Mouse (Mus musculus) granulocyte monocyte progenitor cell, adult 5-6 weeks (primary cell): ENCODE results near the gene Fkbp10. TPM values are rescaled to one million over a fixed set of nuclear protein-coding genes. Genes with fewer than 3 reads are reported as not detected.
A peak's percentile ranks its signal among the peaks of the same experiment; 100 is the strongest.

Experiments
- ATAC-seq: replicated peaks from 2 replicates; pipeline ENCODE4 v1.8.0; 2016; ENCODE audit warnings: mild to moderate bottlenecking, moderate TSS enrichment, inconsistent platforms; ENCODE audit not compliant: poor library complexity, severe bottlenecking
- total RNA-seq, 2 experiments: library from RNA; stranded (forward) in 1 of 2; stranded (reverse) in 1 of 2; fragments of 200-712, 200-1000 nt in 1 of 2; fragments of >200 nt in 1 of 2; fragmentation: Nextera tagmentation in 1 of 2; gene quantifications; 2 replicates each; pipeline ENCODE4 v1.2.3; 2014 to 2017

The Fkbp10 gene
- total RNA-seq, 2 experiments from 2014 or later: not detected

DNA sequence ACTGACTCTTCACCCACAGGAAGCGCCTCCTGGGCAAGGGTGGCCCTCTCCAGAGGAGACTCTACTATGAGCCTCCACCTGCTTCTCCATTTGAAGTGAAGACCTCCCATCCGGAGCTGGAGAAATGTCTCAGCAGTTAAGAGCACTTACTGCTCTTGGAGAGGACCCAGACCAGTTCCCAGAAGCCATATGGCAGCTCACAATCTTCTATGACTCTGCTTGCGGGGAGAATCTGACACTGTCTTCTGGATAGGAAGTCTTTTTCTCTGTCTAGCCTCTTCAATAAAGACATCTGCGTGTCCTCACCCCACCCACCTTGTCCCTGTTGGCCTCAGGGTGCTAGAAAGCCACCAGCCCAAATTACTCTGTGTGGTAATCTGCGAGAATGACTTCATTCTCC, 22.5 kb upstream of the Fkbp10 start:
- ATAC-seq: no peak

DNA sequence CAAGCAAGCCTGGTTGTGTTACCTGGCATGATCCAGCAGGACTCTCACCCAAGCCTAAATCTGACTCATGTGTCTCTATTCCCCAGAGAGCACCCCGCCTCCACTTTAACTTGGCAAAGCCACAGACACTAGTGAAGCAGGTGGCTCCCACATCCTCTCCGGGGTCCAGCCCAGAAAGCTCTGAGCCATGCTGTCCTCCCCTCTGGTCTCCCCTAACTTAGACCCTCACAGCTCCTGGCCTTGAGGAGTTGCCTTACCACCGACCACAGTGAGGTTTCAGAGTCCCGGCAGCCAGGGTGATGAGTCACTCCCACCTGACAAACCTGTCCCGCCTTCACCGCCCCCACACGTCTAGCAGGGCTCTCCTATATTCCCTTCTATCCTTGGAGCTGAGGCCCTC, 21.8 kb upstream of the Fkbp10 start:
- no peak for ATAC-seq

DNA sequence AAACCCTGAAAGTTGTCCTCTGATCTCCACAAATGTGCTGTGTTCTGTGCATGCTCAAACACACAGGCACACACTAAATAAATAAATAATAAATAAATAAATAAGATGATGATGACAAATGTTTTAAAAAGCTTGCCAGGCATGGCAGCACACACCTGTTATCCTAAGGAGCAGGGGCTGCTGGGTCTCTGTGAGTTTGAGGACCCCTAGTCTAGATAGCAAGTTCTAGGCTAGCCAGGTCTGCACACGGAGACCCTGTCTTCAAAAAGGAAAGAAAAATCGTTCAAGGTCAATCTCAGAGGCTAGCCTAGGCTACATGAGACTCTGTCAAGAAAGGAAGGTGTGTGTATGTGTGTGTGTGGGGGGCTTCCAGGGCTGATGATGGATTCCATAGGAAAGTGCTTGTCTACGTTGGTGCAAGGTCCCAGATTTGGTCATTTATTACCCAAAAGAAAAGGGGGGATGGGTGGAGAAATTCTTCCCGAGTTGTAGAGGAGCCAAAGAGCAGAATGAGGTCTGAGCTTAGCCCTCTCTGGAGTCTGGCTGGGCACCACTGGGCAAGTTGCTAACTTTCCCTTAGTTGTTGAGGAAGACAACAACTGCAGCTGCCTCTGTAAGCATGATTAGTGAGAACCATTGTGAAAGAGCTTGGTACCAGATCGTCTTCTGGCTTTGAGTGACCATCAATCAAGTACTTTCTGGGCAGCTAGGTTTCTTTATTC, 21.0 kb upstream of the Fkbp10 start:
- ATAC-seq: no peak

DNA sequence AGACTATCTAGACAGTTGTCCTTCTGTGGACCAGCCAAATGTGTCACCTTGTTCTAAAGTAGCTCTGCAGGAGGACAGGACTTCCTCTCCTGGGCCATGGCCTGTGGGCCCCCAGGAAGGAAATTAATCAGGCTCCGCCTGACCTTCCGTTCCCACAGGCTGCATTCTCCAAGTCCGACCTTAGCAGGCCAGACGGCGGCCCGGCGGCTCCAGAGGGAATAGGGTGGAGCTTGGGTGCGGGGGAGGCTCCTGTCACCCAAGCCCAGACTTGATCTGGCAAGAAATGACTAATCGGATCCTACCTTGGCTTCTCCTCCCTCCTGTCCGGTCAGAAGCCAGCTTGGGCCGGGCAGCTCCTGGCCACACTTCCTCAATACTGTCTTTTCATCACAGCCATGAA, 20.3 kb upstream of the Fkbp10 start:
- ATAC-seq: peak; percentile 33

DNA sequence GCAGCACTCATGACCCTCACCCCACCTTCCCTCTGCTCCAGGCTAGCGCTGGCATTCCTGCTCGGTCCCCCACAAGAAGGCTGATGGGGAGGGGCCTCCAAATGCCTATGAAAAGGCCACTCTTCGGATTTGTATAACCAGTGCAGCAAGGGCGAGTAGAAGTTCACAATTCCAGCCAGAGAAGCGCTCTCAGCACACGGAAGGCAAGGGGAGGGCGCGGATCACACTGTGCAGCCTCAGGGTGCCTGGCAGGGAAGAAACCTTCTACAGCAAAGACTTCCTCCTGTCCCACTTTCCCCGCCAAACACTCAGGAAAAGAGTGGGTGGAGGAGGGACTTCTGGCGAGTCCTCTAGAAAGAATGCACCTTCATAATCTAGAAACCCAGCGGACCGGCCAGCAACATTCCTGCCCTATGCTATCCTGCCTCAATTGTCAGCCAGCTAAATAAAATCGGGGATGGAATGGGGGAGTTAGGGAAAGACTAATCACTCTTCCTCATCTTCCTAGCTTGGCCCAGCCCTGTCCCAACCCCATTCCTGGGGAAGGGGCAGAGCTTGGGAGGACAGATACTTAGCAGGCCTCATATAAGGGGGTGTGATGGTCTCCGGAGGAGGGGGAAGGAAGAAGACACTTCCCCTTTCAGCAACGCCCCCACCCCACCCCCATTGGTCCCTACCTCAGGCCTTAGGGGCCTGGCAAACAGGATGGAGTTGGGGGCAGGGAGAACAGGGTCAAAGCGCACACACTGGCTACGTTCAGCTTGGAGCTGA, 19.5 kb upstream of the Fkbp10 start:
- no peak for ATAC-seq

DNA sequence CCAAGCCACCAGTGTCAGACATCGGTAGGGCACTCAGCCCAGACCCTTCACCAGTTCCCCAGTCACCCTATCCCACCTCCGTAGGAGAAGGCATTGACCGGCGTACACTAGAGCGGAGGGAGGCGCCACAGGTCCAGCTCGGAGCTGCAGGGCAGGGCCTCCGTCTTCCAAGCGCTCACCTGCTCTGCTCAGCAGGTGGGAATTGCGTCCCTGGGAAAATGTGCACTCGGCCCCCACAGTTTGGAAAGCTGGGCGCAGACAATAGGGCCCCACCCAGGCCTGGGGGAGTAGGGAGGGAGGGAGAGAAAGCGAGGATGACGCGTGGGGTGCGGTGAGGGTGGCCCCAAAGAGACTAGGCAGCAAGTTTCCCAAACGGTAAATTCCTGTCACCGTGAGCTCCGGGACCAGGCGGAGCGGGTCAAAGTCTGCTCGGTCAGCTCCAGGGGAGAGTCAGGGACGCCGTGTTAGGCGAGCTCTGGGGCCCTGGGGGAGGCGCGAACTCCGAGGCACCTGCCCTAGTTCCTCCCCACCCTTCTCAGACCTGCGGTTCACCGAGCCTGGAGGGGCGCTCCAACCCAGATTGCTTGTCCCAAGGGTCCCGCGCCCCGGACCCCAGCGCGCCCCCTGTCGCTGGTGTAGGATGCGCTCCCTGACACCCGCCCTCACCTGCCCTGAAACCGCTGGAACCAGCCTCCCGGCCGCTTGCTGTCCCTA, 18.5 kb upstream of the Fkbp10 start:
- peak; percentile 7; the same call in 1 of the 2 replicates for ATAC-seq

DNA sequence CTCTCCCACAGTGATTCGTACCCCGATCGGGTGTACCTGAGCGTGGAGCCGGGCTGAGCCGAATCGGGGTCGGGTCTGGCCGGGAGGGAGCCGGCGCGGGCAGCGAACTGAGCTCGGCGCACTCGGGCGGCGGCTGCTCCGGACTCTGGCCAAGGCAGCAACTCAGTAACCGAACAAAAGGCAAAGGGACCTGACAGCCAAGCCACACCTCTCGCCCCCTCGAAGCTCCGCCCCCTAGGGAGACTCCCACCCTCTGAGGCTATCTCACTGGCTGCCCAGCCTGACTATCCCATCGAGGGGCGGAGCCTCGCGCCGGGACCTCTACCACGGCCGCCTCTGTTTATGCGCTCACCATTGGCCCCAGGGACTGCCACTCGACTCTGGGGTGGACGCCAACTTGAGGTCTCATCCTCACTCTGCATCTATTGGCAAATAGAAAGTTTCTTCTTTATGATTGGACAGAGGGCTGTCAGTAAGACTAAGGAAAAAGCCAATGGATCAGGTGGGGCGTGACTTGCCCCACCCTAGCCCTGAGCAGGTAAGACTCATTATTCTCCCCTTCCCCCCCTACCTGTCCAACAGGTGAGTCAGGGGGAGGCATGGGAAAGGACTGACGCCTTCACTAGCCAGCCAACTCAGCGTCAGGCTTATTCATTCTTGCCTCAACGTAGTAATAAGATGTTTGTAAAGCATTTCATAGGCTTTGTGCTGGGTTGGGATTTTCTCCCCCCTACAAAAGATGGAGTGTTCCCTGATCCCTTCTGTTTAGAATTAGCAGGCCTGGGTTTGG, 17.7 kb upstream of the Fkbp10 start, which contains the start of gene Jup:
Jup (minus strand) TSS at position 164 of the 790 bp plus-strand sequence.
- ATAC-seq: peak; percentile 84

DNA sequence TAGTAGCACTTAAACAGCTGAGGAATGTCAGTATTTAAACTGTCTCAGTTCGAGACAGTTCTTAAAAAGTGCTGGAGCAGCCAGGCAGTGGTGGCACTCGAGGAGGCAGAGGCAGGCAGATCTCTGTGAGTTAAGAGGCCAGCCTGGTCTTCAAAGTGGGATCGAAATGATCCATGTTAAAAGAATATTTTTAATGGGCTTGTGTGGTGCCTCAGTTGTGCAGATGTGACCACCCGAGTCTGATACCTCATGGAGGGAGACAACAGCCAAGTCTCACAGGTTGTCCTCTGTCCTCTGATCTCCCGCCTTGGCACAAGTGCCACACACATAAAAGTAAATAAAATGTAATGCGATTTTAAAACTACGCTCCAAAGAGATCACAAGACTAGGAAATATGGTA, 17.0 kb upstream of the Fkbp10 start:
- ATAC-seq: no peak

DNA sequence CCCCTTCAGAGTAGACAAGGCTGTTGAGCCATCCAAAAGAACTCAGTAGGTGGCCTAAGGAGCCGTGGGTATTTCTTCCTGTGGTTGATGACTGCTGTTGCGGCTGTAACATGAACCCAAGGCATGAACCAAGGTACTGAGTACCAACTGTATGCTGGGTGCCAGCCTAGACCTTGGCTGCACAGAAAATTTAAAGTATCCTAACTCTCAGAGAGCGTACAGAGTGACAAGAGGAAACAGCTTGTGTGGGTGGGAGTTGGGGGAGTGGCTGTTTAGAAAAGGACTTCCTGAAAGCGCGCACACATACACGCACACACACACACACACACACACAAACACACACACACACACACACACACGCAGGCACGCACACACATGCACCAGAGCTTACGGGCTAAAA, 16.2 kb upstream of the Fkbp10 start:
- ATAC-seq: 0 out of 2 replicates have a peak, but pooled peaks have one; percentile 5

DNA sequence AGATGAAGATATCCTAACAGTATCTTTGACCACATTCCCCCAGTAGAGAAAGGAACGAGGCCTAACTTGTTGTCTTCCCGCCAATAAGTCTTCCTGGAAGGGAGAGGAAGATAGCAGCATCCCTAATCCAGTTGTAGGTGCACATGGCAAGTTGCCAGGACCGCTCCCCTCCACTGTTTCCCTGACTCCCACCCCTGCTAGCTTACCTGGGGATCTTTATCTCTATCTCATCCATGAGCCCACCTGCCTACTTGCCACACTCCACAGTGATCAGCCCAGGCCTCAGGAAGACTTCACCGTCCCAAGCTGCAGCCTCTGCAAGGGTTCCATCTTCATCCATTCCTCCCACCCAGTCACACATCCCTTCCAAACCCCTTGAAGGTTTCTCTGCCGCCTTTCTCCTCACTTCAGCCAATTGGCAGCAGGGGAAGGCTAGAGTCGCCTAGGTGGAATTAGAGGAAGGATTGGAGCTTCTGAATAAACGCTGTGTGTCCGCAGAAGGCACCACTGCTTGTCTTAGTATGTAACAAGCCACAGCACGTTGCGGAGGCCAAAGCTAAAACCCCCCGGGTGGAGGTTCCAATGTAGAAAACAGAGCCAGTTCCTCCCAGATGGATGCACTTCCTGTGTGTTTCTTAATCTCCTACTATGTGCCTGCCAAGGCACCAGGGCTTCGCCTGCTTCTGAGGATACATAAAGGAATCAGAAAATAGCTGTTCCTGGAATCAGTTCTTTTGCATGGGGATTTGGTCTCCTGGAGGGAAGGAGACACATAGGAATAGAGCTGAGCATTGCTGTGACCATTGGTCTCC, 15.6 kb upstream of the Fkbp10 start:
- ATAC-seq: no peak

DNA sequence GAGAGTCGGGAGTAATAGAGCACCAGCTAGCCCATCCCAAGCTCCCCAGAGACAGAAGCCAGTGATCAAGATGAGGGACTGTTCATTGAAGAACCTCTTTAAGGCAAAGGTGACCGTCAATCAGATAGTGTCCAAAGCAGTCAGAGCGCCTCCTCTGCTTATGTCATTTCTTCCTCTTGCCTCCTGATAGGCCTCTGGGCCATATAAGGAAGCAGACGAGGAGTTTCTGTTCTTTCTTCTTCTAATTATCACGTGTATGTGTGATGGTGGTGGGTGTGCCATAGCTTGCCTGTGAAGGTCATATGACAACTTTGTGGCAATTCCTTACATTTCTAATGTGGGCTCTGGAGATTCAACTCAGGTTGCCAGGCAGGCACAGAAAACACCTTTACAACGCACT, 14.7 kb upstream of the Fkbp10 start:
- ATAC-seq: peak; percentile 48

DNA sequence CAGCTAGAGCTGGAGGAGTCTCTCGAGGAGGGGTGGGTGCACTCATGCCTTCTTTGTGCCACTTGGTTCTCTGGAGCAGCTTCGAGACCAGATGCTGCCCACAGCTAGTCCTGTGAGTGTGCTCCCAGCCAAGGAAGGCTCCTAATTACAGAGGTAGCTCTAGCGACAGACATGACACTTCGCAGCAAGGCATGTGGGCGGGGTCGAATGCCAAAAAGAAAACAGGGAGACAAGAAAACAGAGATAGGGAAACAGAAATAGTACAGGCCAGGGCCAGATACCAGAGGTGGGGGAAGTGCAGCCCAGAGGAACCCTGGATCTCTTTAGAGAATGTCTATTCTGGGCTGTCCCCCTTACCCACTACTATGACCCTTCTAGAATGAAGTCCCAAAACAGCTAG, 13.3 kb upstream of the Fkbp10 start:
- no peak for ATAC-seq

DNA sequence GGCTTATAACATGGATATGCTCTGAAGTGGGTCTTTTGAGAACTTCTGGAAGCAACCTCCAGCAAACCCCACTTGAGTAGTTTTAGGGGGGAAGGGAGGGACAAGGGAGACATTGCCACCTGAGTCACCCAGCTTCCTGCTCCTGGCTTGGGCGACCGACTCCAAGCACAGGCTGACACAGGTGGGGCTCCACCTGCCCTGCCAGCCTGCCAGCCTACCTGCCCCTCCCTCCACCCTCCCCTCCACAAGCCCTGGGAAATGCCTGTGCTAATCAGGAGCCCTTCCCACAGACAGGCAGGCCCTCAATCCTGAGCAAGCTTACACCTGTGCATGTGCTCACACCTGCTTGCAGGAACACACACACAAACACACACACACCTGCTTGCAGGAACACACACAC, 12.8 kb upstream of the Fkbp10 start:
- ATAC-seq: no peak

DNA sequence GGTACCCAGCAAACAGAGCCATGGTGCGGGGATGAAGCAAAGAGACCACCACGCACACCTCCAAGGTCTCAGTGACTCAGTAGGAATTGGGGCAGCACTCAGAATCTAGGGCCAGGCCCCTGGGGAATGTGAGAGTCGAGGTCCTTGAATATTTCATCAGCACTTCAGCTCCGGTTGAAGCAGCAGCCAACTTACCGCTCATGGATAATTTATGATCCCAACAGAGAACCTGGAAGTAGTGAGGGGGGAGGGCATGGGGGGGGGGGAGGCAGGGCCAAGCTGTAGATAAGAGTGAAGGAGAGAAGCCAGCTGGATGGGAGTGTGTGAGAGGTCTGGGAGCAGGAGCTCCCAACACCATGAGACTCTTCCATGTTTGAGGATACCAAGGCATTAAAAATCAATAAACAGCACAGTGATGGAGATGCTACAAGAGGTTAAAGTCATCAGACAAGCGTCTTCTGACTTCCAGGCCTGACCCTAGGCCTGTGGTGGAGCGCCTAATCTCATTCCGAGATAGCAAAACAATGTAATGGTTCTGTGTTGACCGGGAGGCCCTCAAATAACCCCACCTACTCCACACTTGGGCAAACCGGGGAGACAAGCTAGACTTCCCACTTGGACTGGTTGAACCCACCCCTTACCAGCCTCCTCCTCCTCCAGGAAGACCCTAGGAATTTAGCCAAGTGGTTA, 11.9 kb upstream of the Fkbp10 start:
- no peak for ATAC-seq

DNA sequence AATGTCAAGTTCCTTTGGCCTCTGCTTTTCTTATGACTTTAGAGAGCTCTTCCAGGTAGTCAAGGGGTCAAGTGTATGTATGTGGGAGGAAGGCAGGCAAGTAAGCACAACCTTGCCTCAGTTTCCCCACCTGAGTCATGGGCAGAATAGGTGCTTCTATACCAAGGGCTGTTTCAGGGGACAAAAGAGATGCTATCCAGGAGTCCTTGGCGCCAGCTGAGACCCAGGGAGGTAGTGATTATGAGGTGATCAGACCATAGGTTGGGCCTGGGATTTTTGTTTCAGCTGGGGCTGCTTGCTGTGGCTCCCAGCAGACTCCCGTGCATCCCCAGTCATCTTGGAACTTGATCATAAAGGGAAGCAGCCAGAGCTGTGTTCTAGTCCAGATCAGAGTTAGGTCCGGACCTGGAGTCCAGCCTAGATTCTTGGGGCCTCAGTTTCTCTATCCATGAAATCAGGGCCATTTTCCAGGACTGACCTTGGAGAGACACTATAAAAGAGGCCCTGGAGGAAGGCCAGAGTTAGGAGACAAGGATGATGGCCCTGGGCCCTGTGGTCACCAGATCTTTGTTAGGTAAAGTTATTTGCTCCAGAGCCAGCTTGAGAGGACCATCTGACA, 10.9 kb upstream of the Fkbp10 start:
- no peak for ATAC-seq

DNA sequence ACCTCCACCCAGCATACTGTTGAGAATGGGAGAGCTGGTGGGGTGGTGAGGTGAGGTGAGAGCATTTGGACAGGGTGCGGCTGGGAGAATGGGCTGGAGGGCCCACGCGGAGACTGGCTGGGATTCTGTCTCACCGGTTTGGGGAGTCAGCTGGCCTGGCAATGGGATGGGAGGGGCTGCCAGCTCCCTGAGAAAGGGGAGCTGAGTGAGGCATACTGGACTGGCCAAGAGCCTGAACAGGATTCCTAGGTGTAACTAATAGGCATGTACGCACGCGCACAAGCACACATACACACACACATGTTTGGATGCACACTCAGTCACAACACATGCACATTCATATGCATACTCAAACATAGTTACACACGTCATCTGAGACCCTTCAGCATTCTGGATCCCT, 9.2 kb upstream of the Fkbp10 start:
- ATAC-seq: no peak

DNA sequence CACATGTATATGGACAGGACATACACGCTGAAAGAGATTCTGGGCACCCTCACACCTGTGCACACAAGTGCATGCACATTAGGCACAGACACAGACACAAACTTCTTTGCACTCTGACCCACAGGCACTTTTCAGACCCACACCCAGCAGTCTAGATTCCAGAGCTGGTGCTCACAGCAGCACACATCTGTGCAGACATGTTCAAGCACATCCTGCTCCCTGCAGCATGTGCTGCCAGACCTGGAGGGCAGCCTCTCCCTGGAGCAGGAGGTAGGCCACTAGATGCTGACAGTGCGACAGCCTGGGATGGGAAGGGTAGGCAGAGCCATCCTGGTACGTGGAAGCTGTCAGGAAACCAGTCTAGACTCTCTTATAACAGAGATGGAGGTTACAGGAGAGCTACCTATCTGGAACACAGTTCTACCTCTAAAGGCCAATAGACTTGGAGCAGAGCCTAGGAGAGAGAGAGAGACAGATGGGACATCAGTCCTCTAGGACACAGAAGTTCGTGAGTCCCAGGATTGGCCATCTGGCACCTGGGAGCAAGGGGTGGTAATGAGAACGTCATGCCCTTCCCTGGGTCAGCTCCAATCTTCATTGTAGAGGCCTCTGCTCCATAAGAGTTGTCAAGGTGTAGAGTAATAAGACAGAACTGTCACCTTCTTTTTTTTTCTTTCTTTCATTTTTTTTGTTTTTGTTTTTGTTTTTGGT, 8.3 kb upstream of the Fkbp10 start:
- ATAC-seq: no peak
